Mouse (Mus musculus): ENCODE results near the gene Eef1a1.
A peak's percentile ranks its signal among the peaks of the same experiment; 100 is the strongest.

The Eef1a1 gene

GRCm38 (mm10) chr9:78474771-78475382 lies 14.1 kb downstream of the Eef1a1 start:
- no peak for DNase-seq

GRCm38 (mm10) chr9:78474270-78474669 lies 14.7 kb downstream of the Eef1a1 start:
- DNase-seq, result no peak

- no peak for DNase-seq
Measured at GRCm38 (mm10) chr9:78473588-78473987, 15.4 kb downstream of the Eef1a1 start.

- DNase-seq, result no peak
Measured at GRCm38 (mm10) chr9:78465725-78466124, 23.2 kb downstream of the Eef1a1 start.

- no peak for DNase-seq
Measured at GRCm38 (mm10) chr9:78463337-78463736, 25.6 kb downstream of the Eef1a1 start.

GRCm38 (mm10) chr9:78457026-78457425 lies 31.9 kb downstream of the Eef1a1 start:
- DNase-seq, result no peak

- DNase-seq, result peak; percentile 52
Measured at GRCm38 (mm10) chr9:78451382-78451781, 37.6 kb downstream of the Eef1a1 start.

- DNase-seq, result no peak
Measured at GRCm38 (mm10) chr9:78450404-78450803, 38.5 kb downstream of the Eef1a1 start.

GRCm38 (mm10) chr9:78447973-78448873 lies 40.7 kb downstream of the Eef1a1 start, which contains the start of the genes Mto1 and Gm17324:
Mto1 (plus strand) TSS chr9:78448208.
Gm17324 (minus strand) TSS chr9:78448786.
- DNase-seq, result peak; percentile 91

- no peak for DNase-seq
Measured at GRCm38 (mm10) chr9:78447606-78447972, 41.4 kb downstream of the Eef1a1 start.

GRCm38 (mm10) chr9:78442579-78443392 lies 46.2 kb downstream of the Eef1a1 start, which contains the start of gene Cgas:
Cgas (minus strand) TSS chr9:78443237.
- peak; percentile 48 for DNase-seq

GRCm38 (mm10) chr9:78442237-78442578 lies 46.7 kb downstream of the Eef1a1 start:
- DNase-seq, result no peak

- DNase-seq, result no peak
Measured at GRCm38 (mm10) chr9:78439426-78439825, 49.5 kb downstream of the Eef1a1 start.

- DNase-seq, result no peak
Measured at GRCm38 (mm10) chr9:78432471-78432870, 56.5 kb downstream of the Eef1a1 start.

- DNase-seq, result no peak
Measured at GRCm38 (mm10) chr9:78430486-78430885, 58.5 kb downstream of the Eef1a1 start.

GRCm38 (mm10) chr9:78429551-78429950 lies 59.4 kb downstream of the Eef1a1 start:
- no peak for DNase-seq

- DNase-seq, result no peak
Measured at GRCm38 (mm10) chr9:78428870-78429432, 60.0 kb downstream of the Eef1a1 start.
